Mouse (Mus musculus) v-Abl transformed pro-B cells (cell line): ENCODE data around the gene Ube2q1.

Experiments used
- in situ Hi-C, 2 experiments: fragments of 400-800 bp; cut with MboI; formaldehyde crosslinking; loops; one replicate each; pipeline ENCODE4 v1.15.1; 2025; ENCODE audit not compliant: unreplicated experiment in 2 of 2

Gene Ube2q1

GRCm38 (mm10) chr3:89814051-89814450 is 40.6 kb downstream of the Ube2q1 start:
- in situ Hi-C loops = no loop called here

- in situ Hi-C loops = no loop called here
Observed at GRCm38 (mm10) chr3:89817056-89817455, 43.6 kb downstream of the Ube2q1 start.

- in situ Hi-C loops = no loop called here
Observed at GRCm38 (mm10) chr3:89818605-89819004, 45.2 kb downstream of the Ube2q1 start.

GRCm38 (mm10) chr3:89819897-89820296 is 46.5 kb downstream of the Ube2q1 start:
- in situ Hi-C loops = no loop called here

DNA sequence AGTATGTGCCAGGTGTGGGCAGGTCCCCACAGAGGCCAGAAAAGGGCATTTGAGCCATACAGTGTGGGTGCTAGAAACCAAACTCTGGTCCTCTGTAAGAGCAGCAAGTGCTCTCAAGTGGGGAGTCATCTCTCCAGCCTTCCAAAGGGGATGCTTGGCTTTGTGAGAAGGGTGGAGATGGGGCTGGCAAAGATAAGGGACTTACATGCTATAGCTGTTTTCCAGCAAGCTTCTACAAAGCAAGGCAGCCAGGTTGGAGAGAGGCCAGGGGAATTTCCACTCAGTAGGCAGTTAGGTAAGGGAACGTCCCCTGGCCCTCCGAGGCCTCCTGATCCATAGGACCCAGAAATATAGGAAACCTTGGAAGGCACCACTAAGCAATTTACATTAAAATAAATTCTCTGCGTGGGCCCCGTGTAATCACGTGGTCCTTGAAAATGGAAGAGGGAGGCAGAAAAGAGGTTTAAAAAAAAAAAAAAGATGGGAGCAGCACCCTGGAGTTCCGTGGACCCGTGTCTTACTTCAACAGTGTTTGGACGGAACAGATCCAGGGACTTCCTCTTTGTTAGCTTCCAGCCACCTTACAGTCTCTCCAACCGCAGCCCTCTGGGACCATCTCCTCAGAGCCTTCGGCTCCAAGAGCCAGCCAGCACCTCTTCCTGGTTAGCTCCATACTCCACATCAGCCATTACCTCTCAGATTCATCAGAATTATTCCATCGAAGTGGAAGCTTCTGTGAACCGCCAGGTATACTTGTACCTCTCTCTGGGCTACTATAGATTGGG is 47.1 kb downstream of the Ube2q1 start:
- in situ Hi-C loops = no loop called here

DNA sequence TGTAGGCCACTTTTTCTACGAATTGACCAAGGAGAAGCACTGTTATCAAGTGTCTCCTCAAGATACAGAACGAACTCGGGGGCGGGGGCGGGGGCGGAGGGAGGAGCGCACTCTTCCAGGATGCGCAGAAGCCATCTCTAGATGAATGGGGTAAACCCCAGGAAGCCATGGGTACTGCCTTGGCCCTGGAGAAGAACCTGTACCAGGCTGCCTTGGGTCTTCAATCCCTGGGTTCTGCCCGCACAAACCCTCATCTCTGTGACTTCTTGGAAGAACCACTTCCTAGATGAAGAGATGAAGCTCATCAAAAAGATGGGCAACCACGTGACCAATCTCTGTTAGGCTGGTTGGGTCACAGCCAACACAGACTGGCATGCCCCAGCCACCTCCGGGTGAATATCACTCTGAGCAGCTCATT is 47.7 kb downstream of the Ube2q1 start:
- in situ Hi-C loops = no loop called here

- in situ Hi-C loops = no loop called here
Observed at GRCm38 (mm10) chr3:89821548-89822480, 48.4 kb downstream of the Ube2q1 start.

DNA sequence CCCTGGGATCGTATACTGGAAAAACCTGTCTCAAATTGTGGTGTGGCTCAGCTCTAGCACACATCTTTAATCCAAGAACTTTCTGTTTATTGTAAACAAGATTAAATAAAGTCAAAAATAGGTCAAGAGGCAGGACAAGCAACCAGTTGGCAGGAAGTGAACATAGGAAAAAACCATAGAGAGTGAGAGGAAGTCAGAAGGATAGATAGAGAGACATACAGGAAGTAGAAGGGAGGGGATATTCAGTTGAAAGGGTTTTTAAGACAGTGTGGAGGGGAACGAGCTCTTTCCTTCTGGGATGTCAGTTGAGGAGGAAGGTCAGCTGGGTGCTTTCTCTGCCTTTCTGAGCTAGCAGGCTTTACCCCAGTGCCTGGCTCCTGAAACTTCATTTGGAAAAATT is 50.2 kb downstream of the Ube2q1 start:
- in situ Hi-C loops = no loop called here

- in situ Hi-C loops = no loop called here
Observed at GRCm38 (mm10) chr3:89826295-89826694, 52.9 kb downstream of the Ube2q1 start.

GRCm38 (mm10) chr3:89830815-89831591 is 57.6 kb downstream of the Ube2q1 start, which contains the start of gene She:
Gene She, plus strand, starts transcription at chr3:89831370.
- in situ Hi-C loops = no loop called here
